Mouse (Mus musculus) forebrain, embryonic 14.5 days (tissue): ENCODE measurements around the gene Serinc2. TPM values are rescaled to one million over a fixed set of nuclear protein-coding genes. Genes with fewer than 3 reads are reported as not detected.

Experiments used
- ATAC-seq: fragments of 200-750 bp; cut with Nextera tagmentation; 2 replicates; pipeline ENCODE4 v1.8.0; 2017; ENCODE audit warnings: mild to moderate bottlenecking, moderate library complexity
- DNase-seq: peaks from one replicate; pipeline ENCODE4 v3.0.0-alpha.2; 2015; ENCODE audit warnings: low spot score
- H3K27ac ChIP-seq: fragments of 300-500 bp; sonication (generic); 2 replicates; pipeline ENCODE4 v1.5.1; 2014; ENCODE audit warnings: low read depth, mild to moderate bottlenecking, control low read depth, low read length, moderate library complexity
- H3K27me3 ChIP-seq: fragments of 300-500 bp; sonication (generic); replicated peaks from 2 replicates; pipeline ENCODE4 v1.6.1; 2014; ENCODE audit warnings: low read length, control low read depth, mixed read lengths; ENCODE audit not compliant: control insufficient read depth, insufficient read depth
- H3K36me3 ChIP-seq: fragments of 300-500 bp; sonication (generic); 2 replicates; pipeline ENCODE4 v1.6.1; 2014; ENCODE audit warnings: low read length, control low read depth; ENCODE audit not compliant: control insufficient read depth, insufficient read depth
- H3K4me1 ChIP-seq: fragments of 300-500 bp; sonication (generic); 2 replicates; pipeline ENCODE4 v1.6.1; 2014; ENCODE audit warnings: antibody characterized with exemption, low read length, control low read depth; ENCODE audit not compliant: control insufficient read depth, insufficient read depth
- H3K4me2 ChIP-seq: fragments of 300-500 bp; sonication (generic); 2 replicates; pipeline ENCODE4 v1.6.1; 2014; ENCODE audit warnings: mild to moderate bottlenecking, control low read depth, low read length
- H3K4me3 ChIP-seq: fragments of 300-500 bp; sonication (generic); 2 replicates; pipeline ENCODE4 v1.5.1; 2014; ENCODE audit warnings: low read depth, low read length, control low read depth
- H3K9ac ChIP-seq: fragments of 300-500 bp; sonication (generic); 2 replicates; pipeline ENCODE4 v1.6.1; 2014; ENCODE audit warnings: mild to moderate bottlenecking, low read length, control low read depth, moderate library complexity
- H3K9me3 ChIP-seq: fragments of 300-500 bp; sonication (generic); replicated peaks from 2 replicates; pipeline ENCODE4 v1.6.1; 2016; ENCODE audit warnings: low read length, control low read depth, mixed read lengths; ENCODE audit not compliant: control insufficient read depth
- WGBS: fragments of 180-500 bp; shearing (Covaris S2); extraction: QIAGEN DNeasy Blood & Tissue Kit; methylation state at CpG from one replicate; pipeline ENCODE4 v1.1.7; 2014; 5-methylcytosine and 5-hydroxymethylcytosine counted together
- polyA plus RNA-seq: library from polyadenylated mRNA; unstranded; fragments of >200 nt; fragmentation: Nextera tagmentation; extraction: Ambion mirVana; gene quantifications from 2 replicates; pipeline ENCODE4 v1.2.1, GENCODE M21; 2014

The Serinc2 gene
- polyA plus RNA-seq, 1 experiment from 2014 or later: 93.9 TPM

DNA sequence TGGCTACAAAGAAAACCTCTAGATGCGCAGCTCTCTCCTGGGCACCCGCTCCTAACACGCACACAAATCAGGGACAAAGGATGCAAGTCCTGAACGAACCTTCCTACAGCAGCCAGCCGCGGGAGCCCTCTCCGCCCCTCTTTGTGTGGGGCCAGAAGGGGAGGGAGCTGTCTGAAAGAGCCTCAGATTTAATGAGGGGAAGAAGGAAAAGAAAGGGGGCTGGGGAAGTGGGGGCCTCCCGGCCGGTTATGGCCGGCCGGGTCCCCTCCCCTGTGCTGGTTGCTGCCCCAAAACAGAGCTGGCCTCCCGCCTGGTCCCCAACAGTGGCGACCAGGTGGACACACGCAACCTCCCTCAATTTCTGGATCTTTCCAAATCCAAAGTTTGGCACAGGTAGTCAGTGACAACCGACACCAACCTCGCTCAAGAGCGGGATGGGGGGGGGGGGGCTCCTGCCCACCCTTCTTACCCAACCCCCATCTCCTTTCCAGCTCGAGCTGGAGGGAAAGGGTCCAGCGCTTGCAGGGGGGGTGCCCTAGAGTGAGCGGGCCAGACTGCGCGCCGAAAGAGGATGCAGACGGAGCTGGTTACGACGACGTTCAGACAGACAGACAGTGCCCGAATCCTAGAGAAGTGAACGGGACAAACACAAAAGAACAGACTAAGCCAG lies 4.5 kb downstream of the Serinc2 start:
- Histone ChIP-seq H3K27me3 (no peaks in the 10 kb centered on the region), H3K4me3 (peak overlapping the region; percentile 89), H3K9ac (peak overlapping the region; percentile 99), H3K27ac (peak overlapping the region; percentile 99), H3K9me3 (no peaks in the 10 kb centered on the region), H3K36me3 (0 out of 2 replicates have a peak, but pooled peaks cover 6% of the 10 kb centered on the region), H3K4me1 (peaks cover 20% of the 10 kb centered on the region), H3K4me2 (peak overlapping the region; percentile 88)
- 0% methylated on average over 29 of the region's 29 CpGs for WGBS
- DNase-seq: peak; percentile 93
- ATAC-seq: peak; percentile 86

- DNase-seq (peak; percentile 36), ATAC-seq (peak; percentile 51)
- Histone ChIP-seq H3K36me3 (0 out of 2 replicates have a peak, but pooled peaks cover 6% of the 10 kb centered on the region), H3K4me3 (peak overlapping the region; percentile 89), H3K4me2 (peak overlapping the region; percentile 88), H3K27ac (peak overlapping the region; percentile 99), H3K4me1 (peaks cover 20% of the 10 kb centered on the region), H3K9ac (peak overlapping the region; percentile 99), H3K9me3 (no peaks in the 10 kb centered on the region), H3K27me3 (no peaks in the 10 kb centered on the region)
- 3% methylated on average over 12 of the region's 12 CpGs for WGBS
Measured at GRCm38 (mm10) chr4:130273698-130274345, 5.2 kb downstream of the Serinc2 start.

DNA sequence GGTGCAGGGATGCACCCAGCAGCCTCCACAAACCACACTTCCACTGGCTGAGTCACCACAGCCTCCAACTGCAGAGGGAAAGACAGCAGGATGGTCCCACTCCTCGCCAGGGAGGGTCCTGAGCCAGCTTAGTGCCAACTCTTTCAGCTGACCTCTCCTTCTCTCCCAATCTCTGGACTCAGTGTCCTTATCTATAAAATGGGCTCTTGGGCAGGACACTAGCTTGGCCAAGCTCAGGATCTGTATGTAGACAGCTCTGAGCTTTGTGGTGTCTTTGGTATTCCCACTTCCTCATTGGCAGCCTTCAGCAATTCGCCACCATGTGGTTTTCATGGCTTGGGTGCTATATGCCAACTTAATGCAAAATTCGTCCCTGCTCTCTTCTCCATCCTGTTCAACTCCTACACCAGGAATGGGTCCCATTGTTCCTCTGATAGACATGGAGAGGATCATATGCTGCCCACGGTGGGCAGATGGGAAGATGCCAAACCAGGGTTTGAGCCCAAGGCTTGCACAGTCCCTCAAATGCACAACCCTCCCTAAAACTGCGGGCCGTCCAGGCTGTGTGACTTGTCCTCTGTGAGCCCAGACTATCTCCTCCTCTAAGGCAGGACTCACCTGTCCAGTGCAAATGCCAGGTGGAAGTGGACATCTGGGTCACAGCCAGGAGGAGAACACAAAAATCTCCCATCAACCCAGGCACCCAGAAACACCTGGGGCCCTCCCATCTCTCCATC lies 8.2 kb downstream of the Serinc2 start:
- Histone ChIP-seq H3K9ac (no peak overlapping the region), H3K9me3 (no peaks in the 10 kb centered on the region), H3K4me1 (peaks cover 21% of the 10 kb centered on the region), H3K4me2 (no peak overlapping the region), H3K27me3 (no peaks in the 10 kb centered on the region), H3K27ac (peak overlapping the region; percentile 55; the same call in 1 of the 2 replicates), H3K4me3 (no peak overlapping the region), H3K36me3 (0 out of 2 replicates have a peak, but pooled peaks cover 9% of the 10 kb centered on the region)
- 87% methylated on average over 6 of the region's 6 CpGs for WGBS
- DNase-seq (no peak), ATAC-seq (no peak)

GRCm38 (mm10) chr4:130270089-130270488 lies 8.9 kb downstream of the Serinc2 start:
- H3K9me3 ChIP-seq: no peaks in the 10 kb centered on the region
- DNase-seq (peak; percentile 55), ATAC-seq (no peak)
- 0 out of 2 replicates have a peak, but pooled peaks cover 9% of the 10 kb centered on the region for H3K36me3 ChIP-seq
- no peak overlapping the region for H3K4me3 ChIP-seq
- H3K27ac ChIP-seq: peak overlapping the region; percentile 31; the same call in 1 of the 2 replicates
- H3K9ac ChIP-seq: no peak overlapping the region
- no peak overlapping the region for H3K4me2 ChIP-seq
- peaks cover 16% of the 10 kb centered on the region for H3K4me1 ChIP-seq
- H3K27me3 ChIP-seq: no peaks in the 10 kb centered on the region
- 76% methylated on average over 8 of the region's 8 CpGs for WGBS

GRCm38 (mm10) chr4:130268736-130269135 lies 10.3 kb downstream of the Serinc2 start:
- Histone ChIP-seq H3K27me3 (no peaks in the 10 kb centered on the region), H3K4me2 (no peak overlapping the region), H3K9ac (no peak overlapping the region), H3K36me3 (peaks cover 16% of the 10 kb centered on the region), H3K4me1 (peaks cover 16% of the 10 kb centered on the region), H3K9me3 (no peaks in the 10 kb centered on the region), H3K27ac (no peak overlapping the region), H3K4me3 (no peak overlapping the region)
- DNase-seq (no peak), ATAC-seq (no peak)
- WGBS: 90% methylated on average over 10 of the region's 10 CpGs

- 78% methylated on average over 7 of the region's 7 CpGs for WGBS
- Histone ChIP-seq H3K9ac (no peak overlapping the region), H3K27ac (0 out of 2 replicates have a peak overlapping the region, but pooled peaks have one; percentile 27), H3K27me3 (no peaks in the 10 kb centered on the region), H3K9me3 (no peaks in the 10 kb centered on the region), H3K4me1 (0 out of 2 replicates have a peak, but pooled peaks cover 4% of the 10 kb centered on the region), H3K4me3 (no peak overlapping the region), H3K4me2 (no peak overlapping the region), H3K36me3 (peaks cover 32% of the 10 kb centered on the region)
- ATAC-seq (no peak), DNase-seq (no peak)
Measured at GRCm38 (mm10) chr4:130267069-130267468, 11.9 kb downstream of the Serinc2 start.

DNA sequence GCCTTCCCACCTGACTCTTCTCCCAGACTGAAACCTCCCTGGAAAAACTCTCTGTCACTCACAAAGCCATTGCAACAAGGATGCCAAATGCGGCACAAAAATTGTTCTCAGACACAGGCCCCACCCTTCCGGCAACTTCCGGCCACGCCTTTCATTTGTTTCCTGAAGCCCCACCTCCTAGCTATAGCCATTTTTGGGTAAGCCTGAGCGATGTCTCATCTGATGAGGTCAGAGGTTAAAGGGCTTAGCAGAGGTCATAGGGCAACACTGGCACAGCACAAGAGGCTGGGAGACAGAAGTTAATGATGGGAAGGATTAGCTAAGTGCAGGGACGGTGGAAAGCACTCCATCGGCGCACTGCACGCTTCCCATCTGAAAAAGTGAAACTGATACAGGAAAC lies 12.4 kb downstream of the Serinc2 start:
- H3K4me2 ChIP-seq: no peak overlapping the region
- no peaks in the 10 kb centered on the region for H3K27me3 ChIP-seq
- H3K4me3 ChIP-seq: no peak overlapping the region
- no peaks in the 10 kb centered on the region for H3K9me3 ChIP-seq
- DNase-seq (no peak), ATAC-seq (no peak)
- WGBS: 51% methylated on average over 9 of the region's 9 CpGs
- 0 out of 2 replicates have a peak, but pooled peaks cover 4% of the 10 kb centered on the region for H3K4me1 ChIP-seq
- no peak overlapping the region for H3K9ac ChIP-seq
- H3K36me3 ChIP-seq: peaks cover 37% of the 10 kb centered on the region
- no peak overlapping the region for H3K27ac ChIP-seq

DNA sequence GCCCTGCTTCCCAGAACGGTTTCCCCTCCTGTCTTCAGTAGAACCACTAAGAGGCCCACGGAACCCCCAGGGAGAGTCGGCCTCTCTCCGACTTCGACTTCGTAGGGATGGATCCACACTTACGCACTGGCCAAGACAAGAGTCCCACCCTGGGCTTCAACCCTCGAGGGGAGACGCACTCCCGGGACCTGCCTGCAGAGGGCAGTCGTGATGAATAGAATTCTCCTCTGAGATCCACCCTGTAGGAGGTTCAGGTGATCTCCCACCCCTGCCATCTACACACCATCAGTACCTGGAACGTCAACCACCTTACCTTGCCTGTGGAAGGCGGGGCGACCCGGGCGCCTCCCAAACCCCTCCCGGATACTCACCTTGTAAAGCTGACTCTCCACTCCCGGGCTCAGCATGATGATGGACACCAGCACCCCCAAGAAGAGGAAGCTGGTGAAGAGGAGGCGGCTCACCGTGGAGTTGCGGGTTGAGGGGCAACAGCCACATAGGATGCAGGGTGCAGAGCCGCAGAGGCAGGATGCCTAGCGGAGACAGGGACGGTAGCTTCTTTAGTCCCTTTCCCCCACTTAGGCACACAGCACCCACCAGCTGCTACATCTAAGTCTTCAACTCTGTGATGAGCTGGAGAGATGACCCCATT lies 14.2 kb downstream of the Serinc2 start:
- DNase-seq: peak; percentile 69
- H3K27me3 ChIP-seq: no peaks in the 10 kb centered on the region
- H3K9ac ChIP-seq: no peak overlapping the region
- H3K36me3 ChIP-seq: peaks cover 48% of the 10 kb centered on the region
- no peaks in the 10 kb centered on the region for H3K9me3 ChIP-seq
- H3K27ac ChIP-seq: no peak overlapping the region
- peak; percentile 34; the same call in 1 of the 2 replicates for ATAC-seq
- H3K4me1 ChIP-seq: 0 out of 2 replicates have a peak, but pooled peaks cover 4% of the 10 kb centered on the region
- H3K4me2 ChIP-seq: no peak overlapping the region
- 28% methylated on average over 24 of the region's 24 CpGs for WGBS
- no peak overlapping the region for H3K4me3 ChIP-seq
